Mouse (Mus musculus) intestine, embryonic 14.5 days (tissue): ENCODE data around the gene Stag2. TPM values are rescaled to one million over a fixed set of nuclear protein-coding genes. Genes with fewer than 3 reads are reported as not detected.

Experiments used
- ATAC-seq: fragments of 200-750 bp; cut with Nextera tagmentation; replicated peaks from 2 replicates; pipeline ENCODE4 v1.8.0; 2017; ENCODE audit warnings: low read depth, moderate number of reproducible peaks, moderate TSS enrichment, moderate library complexity; ENCODE audit not compliant: low FRiP score, low TSS enrichment
- DNase-seq: peaks from one replicate; pipeline ENCODE4 v3.0.0-alpha.2; 2018; ENCODE audit warnings: low spot score
- H3K27ac ChIP-seq: fragments of 300-500 bp; sonication (generic); 2 replicates; pipeline ENCODE4 v1.5.1; 2014; ENCODE audit warnings: low read depth, mild to moderate bottlenecking, control low read depth
- H3K27me3 ChIP-seq: fragments of 300-500 bp; sonication (generic); replicated peaks from 2 replicates; pipeline ENCODE4 v1.6.1; 2014; ENCODE audit warnings: low read length, control low read depth; ENCODE audit not compliant: control insufficient read depth, insufficient read depth
- H3K36me3 ChIP-seq: fragments of 300-500 bp; sonication (generic); 2 replicates; pipeline ENCODE4 v1.6.1; 2014; ENCODE audit warnings: low read length, control low read depth; ENCODE audit not compliant: control insufficient read depth, insufficient read depth
- H3K4me1 ChIP-seq: fragments of 300-500 bp; sonication (generic); replicated peaks from 2 replicates; pipeline ENCODE4 v1.6.1; 2014; ENCODE audit warnings: low read length, control low read depth, mixed read lengths; ENCODE audit not compliant: control insufficient read depth, insufficient read depth
- H3K4me2 ChIP-seq: fragments of 300-500 bp; sonication (generic); 2 replicates; pipeline ENCODE4 v1.6.1; 2014; ENCODE audit warnings: low read length
- H3K4me3 ChIP-seq: fragments of 300-500 bp; sonication (generic); 2 replicates; pipeline ENCODE4 v1.5.1; 2014; ENCODE audit warnings: low read depth, low read length, control low read depth, mixed read lengths
- H3K9ac ChIP-seq: fragments of 300-500 bp; sonication (generic); 2 replicates; pipeline ENCODE4 v1.6.1; 2014; ENCODE audit warnings: mild to moderate bottlenecking, low read length
- H3K9me3 ChIP-seq: fragments of 300-500 bp; sonication (generic); 2 replicates; pipeline ENCODE4 v1.6.1; 2016; ENCODE audit warnings: low read length, control low read depth; ENCODE audit not compliant: control insufficient read depth
- WGBS: fragments of 180-500 bp; shearing (Covaris S2); extraction: QIAGEN DNeasy Blood & Tissue Kit; methylation state at CpG from one replicate; pipeline ENCODE4 v1.1.7; 2014; 5-methylcytosine and 5-hydroxymethylcytosine counted together
- polyA plus RNA-seq: library from polyadenylated mRNA; unstranded; fragments of >200 nt; fragmentation: Nextera tagmentation; extraction: Ambion mirVana; gene quantifications from 2 replicates; pipeline ENCODE4 v1.2.1, GENCODE M21; 2014

The Stag2 gene
- polyA plus RNA-seq, 1 experiment from 2014 or later: 46.8 TPM

GRCm38 (mm10) chrX:42187590-42187989, 38.5 kb downstream of the Stag2 start:
- no peak for ATAC-seq

DNA sequence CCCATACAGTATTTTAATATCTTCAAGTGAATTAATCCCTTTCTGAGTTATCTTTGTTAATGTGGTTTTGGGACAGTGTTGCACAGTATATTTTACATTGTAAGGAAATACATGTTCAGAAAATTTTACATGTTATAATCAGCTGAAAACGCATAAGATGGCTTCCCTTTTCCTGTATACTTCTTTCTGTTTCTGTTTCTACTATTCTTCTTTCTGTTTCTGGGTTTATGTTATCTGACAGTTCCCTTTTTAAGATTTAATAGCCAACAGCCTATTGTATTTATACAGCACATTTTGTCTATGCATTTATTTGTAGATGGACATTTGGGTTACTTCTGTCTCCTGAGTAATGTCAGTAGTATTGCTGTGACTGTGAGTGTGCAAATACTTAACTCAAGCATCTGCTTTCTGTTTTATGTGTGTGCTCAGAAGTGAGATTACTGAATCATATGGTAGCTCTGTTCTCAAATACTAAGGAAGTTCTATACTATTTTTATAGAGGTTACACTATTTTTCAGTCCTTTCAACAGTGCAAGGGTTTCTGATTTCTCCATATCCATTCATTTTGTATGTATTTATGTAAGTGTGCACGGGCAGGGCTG, 39.8 kb downstream of the Stag2 start:
- ATAC-seq: no peak

More at GRCm38 (mm10) chrX:42187590-42187989, 38.5 kb downstream of the Stag2 start:
- DNase-seq: no peak
- Histone ChIP-seq H3K36me3 (no peaks in the 10 kb centered on the region), H3K4me1 (no peaks in the 10 kb centered on the region), H3K4me3 (no peak overlapping the region), H3K27ac (no peak overlapping the region), H3K9ac (no peak overlapping the region), H3K9me3 (no peaks in the 10 kb centered on the region), H3K27me3 (no peaks in the 10 kb centered on the region), H3K4me2 (no peak overlapping the region)
- WGBS: 69% methylated on average over 3 of the region's 3 CpGs

GRCm38 (mm10) chrX:42194608-42195007, 45.5 kb downstream of the Stag2 start:
- Histone ChIP-seq H3K36me3 (no peaks in the 10 kb centered on the region), H3K27ac (no peak overlapping the region), H3K9me3 (no peaks in the 10 kb centered on the region), H3K27me3 (no peaks in the 10 kb centered on the region), H3K4me2 (no peak overlapping the region), H3K4me1 (no peaks in the 10 kb centered on the region), H3K9ac (no peak overlapping the region), H3K4me3 (no peak overlapping the region)
- 90% methylated on average over 3 of the region's 3 CpGs for WGBS
- DNase-seq (no peak), ATAC-seq (no peak)

More for the DNA sequence above, 39.8 kb downstream of the Stag2 start:
- Histone ChIP-seq H3K4me3 (no peak overlapping the region), H3K36me3 (no peaks in the 10 kb centered on the region), H3K9me3 (no peaks in the 10 kb centered on the region), H3K4me1 (no peaks in the 10 kb centered on the region), H3K27me3 (no peaks in the 10 kb centered on the region), H3K27ac (no peak overlapping the region), H3K9ac (no peak overlapping the region), H3K4me2 (no peak overlapping the region)
- WGBS: 81% methylated on average over 2 of the region's 2 CpGs
- no peak for DNase-seq

DNA sequence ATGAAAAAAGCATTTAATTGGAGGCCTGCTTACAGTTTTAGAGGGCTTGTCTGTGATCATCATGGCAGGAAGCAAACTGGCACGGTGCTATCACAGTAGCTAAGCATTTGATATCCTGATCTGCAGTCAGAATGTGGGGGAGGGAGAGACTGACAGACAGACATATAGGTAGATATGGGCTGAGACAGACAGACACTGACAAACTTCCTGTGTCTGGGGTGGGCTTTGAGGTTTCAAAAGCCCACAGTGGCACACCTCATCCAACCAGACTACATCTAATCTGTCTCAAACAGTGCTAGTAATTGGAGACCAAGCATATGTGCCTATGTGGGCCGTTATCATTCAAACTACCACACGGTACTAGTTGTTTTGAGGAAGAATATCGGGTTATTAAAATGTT, 53.4 kb downstream of the Stag2 start:
- H3K27ac ChIP-seq: no peak overlapping the region
- DNase-seq: no peak
- no peaks in the 10 kb centered on the region for H3K27me3 ChIP-seq
- 95% methylated on average over 4 of the region's 4 CpGs for WGBS
- H3K4me3 ChIP-seq: no peak overlapping the region
- peaks cover 6% of the 10 kb centered on the region for H3K36me3 ChIP-seq
- no peaks in the 10 kb centered on the region for H3K4me1 ChIP-seq
- H3K4me2 ChIP-seq: no peak overlapping the region
- H3K9me3 ChIP-seq: no peaks in the 10 kb centered on the region
- ATAC-seq: no peak
- H3K9ac ChIP-seq: no peak overlapping the region

DNA sequence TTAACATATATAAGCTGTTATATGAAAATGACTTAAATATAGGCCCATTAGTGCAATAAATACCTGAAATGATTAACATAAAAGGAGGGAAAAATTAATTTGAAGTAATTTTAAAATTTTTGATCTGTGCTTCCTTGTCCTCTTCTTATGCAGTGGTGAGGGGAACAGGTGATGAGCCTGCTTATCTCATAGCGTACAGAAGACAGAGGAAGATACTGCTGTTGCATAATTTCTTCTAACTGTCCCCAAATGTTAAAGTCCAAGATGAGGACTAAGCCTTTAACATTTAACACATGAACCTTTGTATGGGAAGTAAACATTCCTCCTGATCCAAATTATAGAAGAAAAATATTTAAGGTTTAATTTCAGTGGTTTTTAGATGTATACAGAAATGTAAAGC, 66.6 kb downstream of the Stag2 start:
- no peak overlapping the region for H3K4me3 ChIP-seq
- H3K27ac ChIP-seq: no peak overlapping the region
- H3K9me3 ChIP-seq: no peaks in the 10 kb centered on the region
- no peaks in the 10 kb centered on the region for H3K27me3 ChIP-seq
- DNase-seq (no peak), ATAC-seq (no peak)
- WGBS: 87% methylated on average over 1 of the region's 1 CpGs
- H3K4me1 ChIP-seq: no peaks in the 10 kb centered on the region
- no peak overlapping the region for H3K4me2 ChIP-seq
- peaks cover 5% of the 10 kb centered on the region for H3K36me3 ChIP-seq
- H3K9ac ChIP-seq: no peak overlapping the region

DNA sequence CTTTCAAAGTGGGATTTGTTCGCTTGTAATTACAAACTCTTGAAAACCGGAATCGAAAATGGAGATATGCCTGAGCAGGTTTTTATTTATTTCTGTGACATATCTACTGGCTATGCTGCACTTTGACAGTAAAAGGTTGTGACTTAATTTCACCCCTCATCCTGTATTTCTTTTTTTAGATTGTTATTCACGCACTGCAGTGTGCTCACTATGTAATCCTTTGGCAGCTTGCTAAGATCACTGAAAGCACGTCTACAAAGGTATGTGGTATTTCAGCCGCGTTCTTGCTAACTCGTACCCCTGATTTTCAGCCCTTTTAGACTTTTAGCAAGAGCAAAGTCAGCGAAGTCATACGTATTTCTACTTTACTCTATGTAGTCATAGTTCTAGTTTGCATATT, 101.2 kb downstream of the Stag2 start:
- Histone ChIP-seq H3K9ac (no peak overlapping the region), H3K4me1 (no peaks in the 10 kb centered on the region), H3K4me3 (no peak overlapping the region), H3K27me3 (no peaks in the 10 kb centered on the region), H3K9me3 (no peaks in the 10 kb centered on the region), H3K36me3 (peaks cover 15% of the 10 kb centered on the region), H3K27ac (no peak overlapping the region), H3K4me2 (no peak overlapping the region)
- ATAC-seq: no peak
- DNase-seq: no peak
- WGBS: 92% methylated on average over 10 of the region's 10 CpGs

DNA sequence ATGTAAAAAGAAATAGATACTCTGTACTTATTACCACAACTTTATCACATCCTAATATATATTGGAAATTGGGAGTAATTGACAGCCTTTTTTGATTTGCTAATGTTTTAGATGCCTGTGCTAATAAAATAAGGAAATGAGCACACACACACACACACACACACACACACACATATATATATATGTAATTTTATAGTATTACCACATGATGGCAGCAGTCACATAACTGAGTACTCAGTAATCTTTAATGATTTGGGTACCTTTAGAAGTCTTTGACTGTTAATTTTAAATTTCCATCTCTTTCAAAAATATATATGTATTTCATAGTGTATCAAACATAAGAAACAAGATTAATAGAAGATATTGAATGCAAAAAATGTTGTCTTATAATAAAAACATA, 123.6 kb downstream of the Stag2 start:
- H3K4me1 ChIP-seq: no peaks in the 10 kb centered on the region
- no peak for ATAC-seq
- H3K4me2 ChIP-seq: no peak overlapping the region
- H3K9me3 ChIP-seq: no peaks in the 10 kb centered on the region
- no peak for DNase-seq
- H3K27me3 ChIP-seq: no peaks in the 10 kb centered on the region
- H3K36me3 ChIP-seq: peaks cover 4% of the 10 kb centered on the region; the same call in 1 of the 2 replicates
- no peak overlapping the region for H3K27ac ChIP-seq
- no peak overlapping the region for H3K9ac ChIP-seq
- H3K4me3 ChIP-seq: no peak overlapping the region

DNA sequence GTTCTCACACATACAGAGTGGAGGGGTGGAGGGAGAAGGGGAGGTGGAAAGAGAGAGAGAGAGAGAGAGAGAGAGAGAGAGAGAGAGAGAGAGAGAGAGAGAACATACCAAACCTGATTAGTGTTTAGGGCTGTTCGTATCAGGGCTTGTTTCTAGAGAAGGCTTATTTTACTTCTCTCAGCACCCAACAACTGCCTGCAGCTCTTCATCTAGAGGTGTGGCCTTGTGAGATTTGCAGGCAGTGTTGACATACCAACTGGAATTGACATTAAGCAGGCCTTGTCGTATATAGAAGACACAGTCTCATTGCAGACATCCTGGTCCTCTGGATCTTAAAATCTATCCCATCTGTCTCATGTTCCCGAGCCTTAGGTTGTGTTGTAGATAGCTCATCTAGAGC, 141.1 kb downstream of the Stag2 start:
- ATAC-seq (no peak), DNase-seq (no peak)
- H3K4me2 ChIP-seq: no peak overlapping the region
- no peaks in the 10 kb centered on the region for H3K36me3 ChIP-seq
- H3K9me3 ChIP-seq: no peaks in the 10 kb centered on the region
- no peaks in the 10 kb centered on the region for H3K4me1 ChIP-seq
- no peak overlapping the region for H3K27ac ChIP-seq
- WGBS: 31% methylated on average over 3 of the region's 3 CpGs
- H3K9ac ChIP-seq: no peak overlapping the region
- no peak overlapping the region for H3K4me3 ChIP-seq
- H3K27me3 ChIP-seq: no peaks in the 10 kb centered on the region

DNA sequence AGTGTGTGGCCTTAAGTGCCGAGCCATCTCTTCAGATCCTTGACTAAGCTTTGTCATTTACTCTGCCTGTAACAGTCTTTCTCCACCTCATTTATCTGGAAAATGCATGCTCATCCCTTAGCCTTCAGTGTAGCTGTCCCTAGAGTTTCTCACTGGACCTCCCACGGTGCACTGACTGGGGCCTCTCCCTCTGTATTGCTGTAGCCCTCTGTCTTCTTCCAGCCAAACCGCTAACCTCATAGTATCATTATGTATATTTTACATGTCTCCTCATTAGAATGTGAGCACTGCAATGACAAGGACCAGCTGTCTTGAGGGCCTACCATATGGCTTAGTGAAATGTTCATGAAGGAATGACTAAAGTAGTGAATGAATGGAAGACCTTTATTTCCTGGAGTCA, 166.1 kb downstream of the Stag2 start:
- Histone ChIP-seq H3K4me1 (no peaks in the 10 kb centered on the region), H3K27ac (no peak overlapping the region), H3K4me3 (no peak overlapping the region), H3K9ac (no peak overlapping the region), H3K36me3 (no peaks in the 10 kb centered on the region), H3K9me3 (no peaks in the 10 kb centered on the region), H3K4me2 (no peak overlapping the region), H3K27me3 (no peaks in the 10 kb centered on the region)
- 67% methylated on average over 3 of the region's 3 CpGs for WGBS
- ATAC-seq: no peak
- DNase-seq: no peak
